Mouse (Mus musculus): Measurements from ENCODE around the gene Ccdc73. TPM values are rescaled to one million over a fixed set of nuclear protein-coding genes. Genes with fewer than 3 reads are reported as not detected.

The Ccdc73 gene
- polyA plus RNA-seq, 1 experiment from 2014 or later: 8.9 TPM

DNA sequence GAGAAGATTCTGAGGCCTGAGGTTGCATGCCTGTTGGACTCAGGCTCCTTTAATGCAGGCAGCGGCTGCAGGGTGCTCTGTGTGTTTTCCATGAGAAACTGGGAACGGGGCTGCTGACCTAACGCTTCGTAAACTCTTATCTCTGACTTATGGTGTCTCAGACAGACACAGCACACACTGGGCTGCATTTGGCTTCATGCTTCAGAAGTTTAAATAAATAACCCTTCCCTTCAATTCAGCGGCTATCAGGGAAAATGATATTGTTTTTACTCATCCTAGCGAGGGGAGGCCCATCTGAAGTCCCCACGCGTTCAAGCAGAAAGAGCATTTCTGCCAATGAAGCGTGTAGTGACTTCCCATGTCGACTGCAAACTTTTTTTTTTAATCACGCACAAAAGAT lies 168.4 kb downstream of the Ccdc73 start:
- WGBS: 69% methylated on average over 11 of the region's 11 CpGs
- H3K36me3 ChIP-seq: no peaks in the 10 kb centered on the region
- no peak overlapping the region for H3K9ac ChIP-seq (replicated peaks)
- no peak for ATAC-seq (ENCODE audit: low FRiP score, low read depth)
- H3K4me2 ChIP-seq (replicated peaks): no peak overlapping the region
- no peak overlapping the region for H3K27ac ChIP-seq (replicated peaks)
- no peaks in the 10 kb centered on the region for H3K4me1 ChIP-seq
- no peaks in the 10 kb centered on the region for H3K27me3 ChIP-seq
- H3K9me3 ChIP-seq: no peaks in the 10 kb centered on the region
- no peak overlapping the region for H3K4me3 ChIP-seq

DNA sequence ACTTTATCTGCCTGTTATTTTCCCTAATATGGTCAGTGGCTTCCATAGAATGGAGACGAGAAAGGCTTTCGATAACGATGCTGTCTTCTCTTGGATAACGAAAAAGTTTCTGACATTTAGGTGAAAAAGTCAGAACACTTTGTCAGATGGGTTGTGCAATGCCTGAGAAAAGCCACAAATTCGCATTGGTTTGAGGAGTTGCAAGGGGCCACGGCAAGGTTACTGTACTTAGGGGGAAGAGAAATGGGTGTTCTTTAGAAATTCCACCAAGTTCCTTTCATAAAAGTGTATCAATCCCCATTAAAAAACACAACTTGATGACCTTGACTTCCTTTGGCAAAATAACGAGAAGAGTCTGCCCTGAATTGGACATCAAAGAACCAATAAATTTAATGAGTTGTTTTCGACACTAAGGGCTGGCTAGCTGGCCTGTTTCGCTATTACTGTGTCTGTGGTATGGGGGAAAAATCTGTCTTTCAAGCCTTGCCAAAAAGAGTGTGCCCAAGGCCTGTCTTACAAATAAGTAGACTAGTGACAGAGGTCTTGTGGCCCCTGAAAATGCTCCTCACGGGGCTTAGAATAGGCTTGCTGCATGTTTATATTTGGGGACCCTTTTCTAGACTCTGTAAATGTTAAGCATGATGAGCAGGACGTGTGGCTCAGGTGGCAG lies 168.9 kb downstream of the Ccdc73 start:
- no peak overlapping the region for H3K27ac ChIP-seq (replicated peaks)
- WGBS: 82% methylated on average over 11 of the region's 11 CpGs

DNA sequence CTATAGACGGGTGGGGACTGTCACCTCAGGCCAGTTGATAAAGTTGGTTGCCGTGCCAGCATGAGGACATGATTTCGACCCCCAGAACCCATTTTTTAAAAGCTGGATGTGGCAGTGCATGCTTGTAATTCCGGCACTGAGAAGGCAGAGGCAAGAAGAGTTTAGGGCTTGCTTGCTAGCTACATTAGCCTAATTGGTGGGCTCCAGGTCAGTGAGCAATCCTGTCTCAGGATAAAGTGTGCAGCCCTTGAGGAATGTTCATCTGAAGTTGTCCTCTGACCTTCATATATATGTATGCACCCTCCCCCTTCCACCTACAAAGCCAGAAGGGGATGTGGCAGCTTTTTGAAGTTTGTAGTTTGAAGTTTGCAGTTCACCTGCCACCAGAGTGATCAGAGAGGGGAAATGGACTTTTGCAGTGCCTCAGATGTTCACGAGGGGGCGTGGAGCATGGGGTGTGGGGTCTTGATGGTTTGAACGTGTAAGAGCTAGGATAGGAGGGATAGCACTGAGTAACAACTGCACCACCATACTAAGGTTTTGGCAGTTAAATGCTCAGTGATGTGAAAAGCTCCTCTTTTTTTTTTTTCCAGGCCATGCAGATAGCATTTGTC lies 170.5 kb downstream of the Ccdc73 start:
- H3K4me1 ChIP-seq: no peaks in the 10 kb centered on the region
- no peak overlapping the region for H3K4me3 ChIP-seq
- WGBS: 87% methylated on average over 7 of the region's 7 CpGs
- no peaks in the 10 kb centered on the region for H3K9me3 ChIP-seq
- H3K9ac ChIP-seq (replicated peaks): no peak overlapping the region
- no peaks in the 10 kb centered on the region for H3K36me3 ChIP-seq
- no peaks in the 10 kb centered on the region for H3K27me3 ChIP-seq
- no peak overlapping the region for H3K4me2 ChIP-seq (replicated peaks)
- H3K27ac ChIP-seq (replicated peaks): no peak overlapping the region
- no peak for ATAC-seq (ENCODE audit: low FRiP score, low read depth)

More for the DNA sequence above, 168.9 kb downstream of the Ccdc73 start:
- Histone ChIP-seq H3K4me2 (replicated peaks) (no peak overlapping the region), H3K27me3 (no peaks in the 10 kb centered on the region), H3K9me3 (no peaks in the 10 kb centered on the region), H3K4me1 (no peaks in the 10 kb centered on the region), H3K4me3 (no peak overlapping the region), H3K36me3 (no peaks in the 10 kb centered on the region), H3K9ac (replicated peaks) (no peak overlapping the region)
- ATAC-seq (ENCODE audit: low FRiP score, low read depth): no peak

DNA sequence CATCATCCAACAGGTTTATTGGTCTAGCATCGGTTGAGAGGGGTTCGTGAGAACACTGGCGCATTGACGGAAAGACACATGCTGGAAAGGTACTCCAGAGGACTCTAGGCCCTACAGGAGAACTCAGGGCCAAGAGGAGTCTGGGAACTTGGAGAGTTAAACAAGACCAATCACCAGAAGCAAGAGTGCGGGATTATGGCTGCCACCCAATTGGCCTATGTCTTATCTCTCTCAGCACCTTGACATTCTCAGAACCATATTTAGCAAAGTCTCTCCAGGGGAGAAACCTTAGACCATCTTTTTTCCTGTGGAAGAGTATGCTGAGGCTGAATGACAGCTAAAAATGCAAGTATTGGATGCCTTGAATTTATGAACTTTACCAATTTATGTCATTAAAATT lies 171.3 kb downstream of the Ccdc73 start:
- no peak overlapping the region for H3K9ac ChIP-seq (replicated peaks)
- H3K27ac ChIP-seq (replicated peaks): no peak overlapping the region
- no peaks in the 10 kb centered on the region for H3K36me3 ChIP-seq
- 90% methylated on average over 5 of the region's 5 CpGs for WGBS
- H3K27me3 ChIP-seq: no peaks in the 10 kb centered on the region
- no peaks in the 10 kb centered on the region for H3K9me3 ChIP-seq
- no peak for ATAC-seq (ENCODE audit: low FRiP score, low read depth)
- H3K4me2 ChIP-seq (replicated peaks): no peak overlapping the region
- H3K4me1 ChIP-seq: no peaks in the 10 kb centered on the region
- no peak overlapping the region for H3K4me3 ChIP-seq

DNA sequence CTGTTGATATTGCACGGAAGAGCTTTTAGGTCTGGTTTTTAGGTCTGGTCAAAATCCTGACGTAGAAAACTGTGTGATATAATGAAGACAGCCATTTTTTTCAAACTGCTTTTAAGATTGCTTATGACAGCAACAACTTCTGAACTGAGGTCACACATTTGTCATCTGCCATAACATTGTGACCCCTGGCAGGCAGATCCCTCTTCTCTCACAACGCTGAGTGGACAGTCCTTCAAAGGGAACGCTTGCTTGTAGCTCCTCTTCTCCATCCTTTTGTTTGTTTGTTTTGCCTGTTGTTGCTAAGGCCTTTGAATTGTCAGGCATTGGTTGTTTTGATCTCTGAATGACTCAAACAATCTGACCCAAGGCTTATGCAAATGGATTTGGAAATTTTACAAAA lies 173.3 kb downstream of the Ccdc73 start:
- Histone ChIP-seq H3K4me3 (no peak overlapping the region), H3K27me3 (no peaks in the 10 kb centered on the region), H3K4me2 (replicated peaks) (no peak overlapping the region), H3K9ac (replicated peaks) (no peak overlapping the region), H3K9me3 (no peaks in the 10 kb centered on the region), H3K4me1 (no peaks in the 10 kb centered on the region), H3K36me3 (no peaks in the 10 kb centered on the region), H3K27ac (replicated peaks) (no peak overlapping the region)
- WGBS: 80% methylated on average over 4 of the region's 4 CpGs
- ATAC-seq (ENCODE audit: low FRiP score, low read depth): no peak

DNA sequence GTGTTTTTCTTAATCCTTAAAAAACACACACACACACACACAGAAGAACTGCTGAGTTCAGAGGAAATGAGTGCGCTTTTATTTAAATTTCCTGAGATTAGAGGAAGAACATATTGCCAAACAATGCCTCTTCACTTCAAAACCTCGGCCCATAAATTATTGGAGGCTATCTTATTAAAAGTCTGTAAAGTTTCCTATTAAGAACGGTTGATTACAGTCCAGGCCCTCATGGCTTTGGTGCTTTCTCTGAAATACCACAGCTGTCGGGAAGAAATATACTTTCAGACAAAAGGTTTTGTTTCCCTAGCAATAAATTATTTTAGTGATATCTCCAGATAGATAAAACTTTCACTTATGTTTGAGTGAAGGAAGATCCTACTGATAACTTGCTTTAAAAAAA lies 175.5 kb downstream of the Ccdc73 start:
- ATAC-seq (ENCODE audit: low FRiP score, low read depth): no peak
- Histone ChIP-seq H3K36me3 (no peaks in the 10 kb centered on the region), H3K9ac (replicated peaks) (no peak overlapping the region), H3K4me1 (no peaks in the 10 kb centered on the region), H3K9me3 (no peaks in the 10 kb centered on the region), H3K4me3 (no peak overlapping the region), H3K27me3 (no peaks in the 10 kb centered on the region), H3K4me2 (replicated peaks) (no peak overlapping the region), H3K27ac (replicated peaks) (no peak overlapping the region)
- 74% methylated on average over 4 of the region's 4 CpGs for WGBS

DNA sequence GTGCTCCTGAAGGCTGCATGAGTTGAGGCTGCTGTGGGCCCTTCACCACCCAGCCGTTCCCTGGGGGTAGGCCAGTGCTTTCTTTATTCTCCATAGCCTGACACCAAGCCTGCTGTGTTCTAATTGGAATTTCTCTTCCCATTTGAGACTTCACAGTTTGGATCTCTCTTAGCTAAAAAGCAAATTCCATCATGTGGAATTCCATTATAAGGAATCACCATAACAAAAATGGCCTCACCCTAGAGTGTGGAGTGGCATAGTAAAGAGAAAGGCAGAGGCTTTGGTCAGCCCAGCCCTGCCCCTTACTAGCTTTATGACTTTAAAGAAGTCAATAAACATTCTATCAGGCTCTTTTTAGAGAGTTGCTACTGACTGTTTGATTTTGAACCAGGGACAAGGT lies 180.7 kb downstream of the Ccdc73 start:
- H3K4me2 ChIP-seq (replicated peaks): no peak overlapping the region
- H3K27me3 ChIP-seq: no peaks in the 10 kb centered on the region
- no peaks in the 10 kb centered on the region for H3K4me1 ChIP-seq
- no peaks in the 10 kb centered on the region for H3K36me3 ChIP-seq
- no peak overlapping the region for H3K4me3 ChIP-seq
- no peaks in the 10 kb centered on the region for H3K9me3 ChIP-seq
- 17% methylated on average over 1 of the region's 1 CpGs for WGBS
- no peak overlapping the region for H3K9ac ChIP-seq (replicated peaks)
- H3K27ac ChIP-seq (replicated peaks): no peak overlapping the region
- no peak for ATAC-seq (ENCODE audit: low FRiP score, low read depth)

DNA sequence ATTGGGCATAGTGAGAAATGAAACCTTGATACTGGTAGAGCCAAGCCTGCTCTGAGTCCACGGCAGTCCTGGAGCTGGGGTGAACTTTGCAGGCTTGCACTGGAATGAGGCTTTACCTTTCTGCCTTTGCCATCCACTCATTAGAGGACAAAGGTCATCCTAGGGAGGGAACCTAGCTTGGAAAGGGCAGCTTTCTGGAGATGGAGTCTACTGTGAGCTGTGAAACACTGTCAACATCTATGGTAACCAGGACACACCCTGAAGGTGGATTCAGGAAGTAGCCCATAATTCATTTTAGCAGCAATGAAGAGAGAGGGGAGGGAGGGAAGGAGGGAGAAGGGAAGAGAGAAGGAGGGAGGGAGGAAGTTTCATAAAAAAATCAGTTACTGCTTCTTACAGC lies 187.9 kb downstream of the Ccdc73 start:
- no peaks in the 10 kb centered on the region for H3K27me3 ChIP-seq
- no peaks in the 10 kb centered on the region for H3K9me3 ChIP-seq
- 84% methylated on average over 1 of the region's 1 CpGs for WGBS
- H3K27ac ChIP-seq (replicated peaks): no peak overlapping the region
- H3K4me1 ChIP-seq: no peaks in the 10 kb centered on the region
- no peak for ATAC-seq (ENCODE audit: low FRiP score, low read depth)
- no peaks in the 10 kb centered on the region for H3K36me3 ChIP-seq
- no peak overlapping the region for H3K9ac ChIP-seq (replicated peaks)
- H3K4me3 ChIP-seq: no peak overlapping the region
- H3K4me2 ChIP-seq (replicated peaks): no peak overlapping the region

DNA sequence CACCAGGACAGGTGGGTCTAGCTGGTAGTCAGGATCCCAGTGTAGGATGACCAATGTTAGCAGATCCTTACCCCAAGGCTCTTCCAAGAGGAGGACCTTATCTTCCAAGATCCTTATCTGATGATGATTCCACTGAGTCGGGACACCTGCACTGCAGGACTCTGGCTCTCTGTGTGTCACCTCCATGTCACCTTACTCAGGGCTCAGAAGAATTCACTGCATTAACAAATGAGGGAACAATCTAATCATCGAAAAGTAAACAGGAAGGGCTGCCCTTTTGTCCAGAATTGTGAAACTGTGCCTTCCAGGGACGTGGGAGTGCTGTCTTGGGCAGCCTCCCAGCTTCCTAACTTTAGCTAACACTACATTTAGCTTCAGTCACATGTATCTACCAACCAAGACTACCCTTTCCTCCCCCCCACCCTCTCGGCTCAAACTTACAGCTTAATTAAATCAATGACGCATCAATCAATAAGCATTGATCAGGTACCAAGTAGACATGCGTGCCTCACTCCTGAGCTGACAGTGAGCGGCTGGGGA lies 191.0 kb downstream of the Ccdc73 start:
- no peak overlapping the region for H3K4me3 ChIP-seq
- no peaks in the 10 kb centered on the region for H3K27me3 ChIP-seq
- no peak for ATAC-seq (ENCODE audit: low FRiP score, low read depth)
- H3K27ac ChIP-seq (replicated peaks): no peak overlapping the region
- no peaks in the 10 kb centered on the region for H3K9me3 ChIP-seq
- no peaks in the 10 kb centered on the region for H3K4me1 ChIP-seq
- H3K9ac ChIP-seq (replicated peaks): no peak overlapping the region
- no peak overlapping the region for H3K4me2 ChIP-seq (replicated peaks)
- WGBS: 82% methylated on average over 7 of the region's 7 CpGs
- no peaks in the 10 kb centered on the region for H3K36me3 ChIP-seq

DNA sequence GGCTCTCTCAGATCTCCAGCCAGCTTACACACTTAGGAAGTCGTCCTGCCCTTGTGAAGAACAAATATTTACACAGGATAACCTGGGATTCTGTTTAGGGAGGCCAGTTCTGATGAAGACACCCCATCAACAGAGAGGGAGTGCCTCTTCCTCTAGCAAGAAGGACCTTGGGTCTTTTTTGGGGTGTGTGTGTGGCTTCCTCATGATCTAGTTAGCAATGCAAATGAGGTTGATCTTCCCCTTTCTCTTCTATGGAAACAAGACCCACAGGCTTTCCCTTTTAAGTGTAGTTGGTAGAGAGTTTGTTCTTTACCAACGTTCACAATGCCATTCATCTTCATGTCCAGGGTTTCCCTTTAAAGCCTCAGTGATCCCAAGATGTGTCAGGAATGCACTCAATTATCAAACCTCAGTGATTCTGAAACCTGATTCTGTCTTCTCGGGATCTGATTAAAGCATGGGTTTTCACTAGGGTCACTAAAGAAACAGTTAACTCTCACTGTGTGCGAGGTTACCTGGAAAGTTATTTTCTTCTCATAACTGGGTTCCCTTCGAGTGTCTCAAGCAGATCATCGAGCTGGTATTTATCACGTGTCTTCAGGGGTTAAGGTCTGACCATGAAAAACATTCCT lies 195.3 kb downstream of the Ccdc73 start:
- Histone ChIP-seq H3K4me3 (no peak overlapping the region), H3K36me3 (no peaks in the 10 kb centered on the region), H3K9me3 (no peaks in the 10 kb centered on the region), H3K4me1 (no peaks in the 10 kb centered on the region), H3K9ac (replicated peaks) (no peak overlapping the region), H3K27me3 (no peaks in the 10 kb centered on the region), H3K4me2 (replicated peaks) (no peak overlapping the region), H3K27ac (replicated peaks) (no peak overlapping the region)
- ATAC-seq (ENCODE audit: low FRiP score, low read depth): no peak
- 56% methylated on average over 7 of the region's 7 CpGs for WGBS
